Mouse (Mus musculus) heart, embryonic 16.5 days (tissue): ENCODE data around the gene Ankrd60. TPM values are rescaled to one million over a fixed set of nuclear protein-coding genes. Genes with fewer than 3 reads are reported as not detected.

Experiments used
- ATAC-seq: fragments of 200-750 bp; cut with Nextera tagmentation; replicated peaks from 2 replicates; pipeline ENCODE4 v1.8.0; 2017; ENCODE audit warnings: moderate number of reproducible peaks; ENCODE audit not compliant: insufficient read depth, low FRiP score; ENCODE audit errors: extremely low read depth
- H3K27ac ChIP-seq: fragments of 300-500 bp; sonication (generic); 2 replicates; pipeline ENCODE4 v1.5.1; 2014; ENCODE audit warnings: mild to moderate bottlenecking, low read length, control low read depth, moderate library complexity
- H3K27me3 ChIP-seq: fragments of 300-500 bp; sonication (generic); 2 replicates; pipeline ENCODE4 v1.6.1; 2014; ENCODE audit warnings: low read length, mixed read lengths; ENCODE audit not compliant: control insufficient read depth, insufficient read depth
- H3K36me3 ChIP-seq: fragments of 300-500 bp; sonication (generic); 2 replicates; pipeline ENCODE4 v1.6.1; 2014; ENCODE audit not compliant: control insufficient read depth, insufficient read depth
- H3K4me1 ChIP-seq: fragments of 300-500 bp; sonication (generic); 2 replicates; pipeline ENCODE4 v1.6.1; 2014; ENCODE audit warnings: low read length, mixed read lengths; ENCODE audit not compliant: control insufficient read depth, insufficient read depth
- H3K4me2 ChIP-seq: fragments of 300-500 bp; sonication (generic); 2 replicates; pipeline ENCODE4 v1.6.1; 2014; ENCODE audit warnings: low read depth, mild to moderate bottlenecking, control low read depth, low read length
- H3K4me3 ChIP-seq: fragments of 300-500 bp; sonication (generic); 2 replicates; pipeline ENCODE4 v1.5.1; 2014; ENCODE audit warnings: mild to moderate bottlenecking, control low read depth, low read length
- H3K9ac ChIP-seq: fragments of 300-500 bp; sonication (generic); 2 replicates; pipeline ENCODE4 v1.6.1; 2014; ENCODE audit warnings: low read length, control low read depth
- H3K9me3 ChIP-seq: fragments of 300-500 bp; sonication (generic); replicated peaks from 2 replicates; pipeline ENCODE4 v1.6.1; 2016; ENCODE audit warnings: low read length; ENCODE audit not compliant: control insufficient read depth
- WGBS: fragments of 180-500 bp; shearing (Covaris S2); extraction: QIAGEN DNeasy Blood & Tissue Kit; methylation state at CpG from one replicate; pipeline ENCODE4 v1.1.7; 2014; 5-methylcytosine and 5-hydroxymethylcytosine counted together
- polyA plus RNA-seq: library from polyadenylated mRNA; unstranded; fragments of >200 nt; fragmentation: Nextera tagmentation; extraction: Ambion mirVana; gene quantifications from 2 replicates; pipeline ENCODE4 v1.2.1, GENCODE M21; 2015

The Ankrd60 gene
- polyA plus RNA-seq, 1 experiment from 2014 or later = not detected

DNA sequence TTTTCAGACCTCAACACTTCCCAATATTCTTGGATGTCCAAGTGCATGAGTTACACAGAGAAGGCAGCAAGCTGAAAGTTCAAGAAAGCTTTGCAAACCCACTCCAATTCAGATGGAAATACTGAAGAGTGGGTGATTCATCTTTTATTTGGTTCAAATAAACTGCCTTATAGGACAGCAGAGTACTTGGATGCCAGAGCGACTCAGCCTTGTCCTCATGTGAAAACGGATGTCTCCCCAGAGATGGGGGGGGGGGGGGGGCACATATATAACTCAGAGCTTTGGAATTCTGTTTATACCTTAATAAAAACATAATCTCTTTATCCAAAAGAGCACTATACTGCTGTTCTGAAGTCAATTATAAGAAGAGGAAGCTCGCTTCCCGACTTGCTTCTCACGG is 9.2 kb upstream of the Ankrd60 start:
- Histone ChIP-seq H3K9ac (no peak overlapping the region), H3K4me3 (no peak overlapping the region), H3K4me1 (peaks cover 7% of the 10 kb centered on the region), H3K4me2 (no peak overlapping the region), H3K27me3 (peaks cover 34% of the 10 kb centered on the region), H3K27ac (no peak overlapping the region), H3K36me3 (0 out of 2 replicates have a peak, but pooled peaks cover 4% of the 10 kb centered on the region), H3K9me3 (peaks cover 4% of the 10 kb centered on the region)
- WGBS = 82% methylated on average over 5 of the region's 5 CpGs
- no peak for ATAC-seq

- H3K36me3 ChIP-seq = 0 out of 2 replicates have a peak, but pooled peaks cover 4% of the 10 kb centered on the region
- peak overlapping the region; percentile 91 for H3K4me2 ChIP-seq
- peak; percentile 43; the same call in 1 of the 2 replicates for ATAC-seq
- H3K4me1 ChIP-seq = peaks cover 7% of the 10 kb centered on the region
- WGBS = under 1% methylated on average over 68 of the region's 68 CpGs
- H3K9me3 ChIP-seq = peaks cover 4% of the 10 kb centered on the region
- peak overlapping the region; percentile 58 for H3K4me3 ChIP-seq
- peaks cover 34% of the 10 kb centered on the region for H3K27me3 ChIP-seq
- H3K27ac ChIP-seq = no peak overlapping the region
- H3K9ac ChIP-seq = peak overlapping the region; percentile 56
Observed at GRCm38 (mm10) chr2:173586118-173586968, 8.2 kb upstream of the Ankrd60 start.

DNA sequence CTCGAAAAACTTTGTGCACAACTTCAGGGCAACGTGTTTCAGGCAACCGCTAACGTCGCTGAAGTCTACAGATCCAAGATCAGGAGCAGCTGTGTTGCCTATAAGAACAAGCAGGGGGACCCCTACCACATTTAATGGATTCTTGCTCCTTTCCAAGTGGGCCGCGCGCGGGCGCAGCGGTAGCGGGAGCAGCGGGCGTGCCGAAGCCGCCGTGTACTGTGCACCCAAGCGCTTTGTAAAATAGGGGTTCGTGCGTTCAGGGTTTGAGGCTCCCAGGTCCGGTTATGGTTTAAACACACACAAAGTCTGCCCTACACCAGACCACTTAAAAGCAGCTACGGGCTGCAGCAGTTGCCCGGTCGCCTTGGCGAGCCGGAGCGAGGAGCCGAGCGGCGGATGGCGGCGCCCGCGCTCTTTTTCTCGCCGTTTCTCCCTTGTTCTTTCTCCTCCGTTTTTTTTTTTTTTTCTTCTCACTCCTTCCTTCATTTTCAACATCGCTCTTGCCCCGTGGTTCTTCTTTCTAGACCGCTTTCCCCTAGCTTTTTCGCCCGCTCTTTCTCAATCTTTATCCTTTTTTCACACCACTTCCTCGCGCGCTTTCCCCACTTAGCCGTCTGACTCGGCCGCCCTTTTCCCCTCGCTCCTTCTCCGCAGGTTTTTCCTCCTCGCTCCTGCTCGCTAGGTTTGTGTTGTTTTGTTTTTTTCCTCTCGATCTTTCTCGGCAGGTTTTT is 7.4 kb upstream of the Ankrd60 start:
- peak overlapping the region; percentile 56 for H3K9ac ChIP-seq
- WGBS = 4% methylated on average over 54 of the region's 54 CpGs
- H3K27ac ChIP-seq = no peak overlapping the region
- no peak for ATAC-seq
- H3K36me3 ChIP-seq = 0 out of 2 replicates have a peak, but pooled peaks cover 4% of the 10 kb centered on the region
- peaks cover 4% of the 10 kb centered on the region for H3K9me3 ChIP-seq
- H3K27me3 ChIP-seq = peaks cover 34% of the 10 kb centered on the region
- H3K4me3 ChIP-seq = peak overlapping the region; percentile 58
- H3K4me2 ChIP-seq = peak overlapping the region; percentile 91
- H3K4me1 ChIP-seq = peaks cover 7% of the 10 kb centered on the region

GRCm38 (mm10) chr2:173584361-173584760 is 6.2 kb upstream of the Ankrd60 start:
- Histone ChIP-seq H3K36me3 (0 out of 2 replicates have a peak, but pooled peaks cover 4% of the 10 kb centered on the region), H3K27ac (no peak overlapping the region), H3K27me3 (peaks cover 35% of the 10 kb centered on the region), H3K9ac (no peak overlapping the region), H3K9me3 (peaks cover 4% of the 10 kb centered on the region), H3K4me1 (peaks cover 7% of the 10 kb centered on the region), H3K4me3 (no peak overlapping the region), H3K4me2 (no peak overlapping the region)
- no peak for ATAC-seq
- 52% methylated on average over 15 of the region's 15 CpGs for WGBS

GRCm38 (mm10) chr2:173583455-173583854 is 5.3 kb upstream of the Ankrd60 start:
- Histone ChIP-seq H3K27ac (no peak overlapping the region), H3K9ac (no peak overlapping the region), H3K4me3 (no peak overlapping the region), H3K4me1 (peaks cover 7% of the 10 kb centered on the region), H3K9me3 (peaks cover 4% of the 10 kb centered on the region), H3K36me3 (0 out of 2 replicates have a peak, but pooled peaks cover 2% of the 10 kb centered on the region), H3K27me3 (peaks cover 40% of the 10 kb centered on the region), H3K4me2 (no peak overlapping the region)
- ATAC-seq = no peak
- WGBS = 51% methylated on average over 5 of the region's 5 CpGs

- no peak overlapping the region for H3K4me3 ChIP-seq
- no peak overlapping the region for H3K9ac ChIP-seq
- 90% methylated on average over 3 of the region's 3 CpGs for WGBS
- H3K4me1 ChIP-seq = peaks cover 7% of the 10 kb centered on the region
- peaks cover 40% of the 10 kb centered on the region for H3K27me3 ChIP-seq
- ATAC-seq = no peak
- H3K4me2 ChIP-seq = no peak overlapping the region
- H3K36me3 ChIP-seq = 0 out of 2 replicates have a peak, but pooled peaks cover 2% of the 10 kb centered on the region
- no peak overlapping the region for H3K27ac ChIP-seq
- peaks cover 4% of the 10 kb centered on the region for H3K9me3 ChIP-seq
Observed at GRCm38 (mm10) chr2:173582903-173583302, 4.7 kb upstream of the Ankrd60 start.

GRCm38 (mm10) chr2:173581096-173581495 is 2.9 kb upstream of the Ankrd60 start:
- Histone ChIP-seq H3K4me1 (peaks cover 3% of the 10 kb centered on the region), H3K27ac (no peak overlapping the region), H3K9me3 (no peaks in the 10 kb centered on the region), H3K9ac (no peak overlapping the region), H3K4me3 (no peak overlapping the region), H3K4me2 (no peak overlapping the region), H3K27me3 (peaks cover 50% of the 10 kb centered on the region), H3K36me3 (no peaks in the 10 kb centered on the region)
- no peak for ATAC-seq

GRCm38 (mm10) chr2:173578595-173578994 is 430 bp upstream of the Ankrd60 start:
- H3K9me3 ChIP-seq = no peaks in the 10 kb centered on the region
- no peaks in the 10 kb centered on the region for H3K36me3 ChIP-seq
- 26% methylated on average over 8 of the region's 8 CpGs for WGBS
- peak overlapping the region; percentile 52 for H3K4me3 ChIP-seq
- H3K4me2 ChIP-seq = peak overlapping the region; percentile 85
- no peak for ATAC-seq
- H3K27ac ChIP-seq = no peak overlapping the region
- H3K27me3 ChIP-seq = peaks cover 35% of the 10 kb centered on the region
- peak overlapping the region; percentile 65 for H3K9ac ChIP-seq
- no peaks in the 10 kb centered on the region; the same call in 1 of the 2 replicates for H3K4me1 ChIP-seq

DNA sequence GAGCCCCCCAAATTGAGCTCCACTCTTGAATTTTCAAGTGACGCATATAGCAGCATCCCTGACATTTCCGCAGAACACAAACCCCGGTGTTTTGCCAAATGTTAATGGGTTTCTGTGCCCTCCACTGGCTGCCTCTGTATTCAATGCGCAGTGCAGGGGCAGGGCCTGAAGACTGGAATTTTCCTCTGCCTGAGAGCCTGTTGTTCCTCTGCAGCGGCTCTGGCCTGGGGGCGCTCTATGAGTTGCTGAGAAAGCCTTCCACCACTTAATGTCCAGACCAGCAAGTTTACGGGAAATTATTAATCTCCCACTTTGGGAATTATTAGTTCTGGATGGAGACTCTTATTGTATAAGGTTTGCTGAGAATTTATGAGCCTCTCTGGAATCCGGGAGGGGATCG is 14.0 kb downstream of the Ankrd60 start:
- no peak overlapping the region for H3K4me2 ChIP-seq
- H3K27me3 ChIP-seq = no peaks in the 10 kb centered on the region; the same call in 1 of the 2 replicates
- no peaks in the 10 kb centered on the region for H3K4me1 ChIP-seq
- 0 out of 2 replicates have a peak, but pooled peaks have one; percentile 40 for ATAC-seq
- no peak overlapping the region for H3K9ac ChIP-seq
- WGBS = 63% methylated on average over 9 of the region's 9 CpGs
- no peak overlapping the region for H3K4me3 ChIP-seq
- H3K36me3 ChIP-seq = no peaks in the 10 kb centered on the region
- no peak overlapping the region for H3K27ac ChIP-seq
- H3K9me3 ChIP-seq = no peaks in the 10 kb centered on the region
